Mouse (Mus musculus) liver, embryonic 16.5 days (tissue): Measurements from ENCODE around the gene Wdr66. TPM values are rescaled to one million over a fixed set of nuclear protein-coding genes. Genes with fewer than 3 reads are reported as not detected.

Experiments
- ATAC-seq: fragments of 200-750 bp; cut with Nextera tagmentation; 2 replicates; pipeline ENCODE4 v1.8.0; 2017; ENCODE audit warnings: low read depth, mild to moderate bottlenecking, moderate number of reproducible peaks, moderate library complexity
- H3K27ac ChIP-seq: fragments of 300-500 bp; sonication (generic); 2 replicates; pipeline ENCODE4 v1.5.1; 2014; ENCODE audit warnings: mild to moderate bottlenecking, low read length
- H3K27me3 ChIP-seq: fragments of 300-500 bp; sonication (generic); 2 replicates; pipeline ENCODE4 v1.6.1; 2014; ENCODE audit warnings: low read depth, low read length, mixed read lengths; ENCODE audit not compliant: control insufficient read depth, insufficient read depth
- H3K36me3 ChIP-seq: fragments of 300-500 bp; sonication (generic); 2 replicates; pipeline ENCODE4 v1.6.1; 2014; ENCODE audit warnings: mild to moderate bottlenecking; ENCODE audit not compliant: control insufficient read depth, insufficient read depth
- H3K4me1 ChIP-seq: fragments of 300-500 bp; sonication (generic); 2 replicates; pipeline ENCODE4 v1.6.1; 2014; ENCODE audit warnings: low read depth, low read length, mixed read lengths; ENCODE audit not compliant: control insufficient read depth
- H3K4me2 ChIP-seq: fragments of 300-500 bp; sonication (generic); 2 replicates; pipeline ENCODE4 v1.6.1; 2014; ENCODE audit warnings: low read depth, low read length, mixed read lengths
- H3K4me3 ChIP-seq: fragments of 300-500 bp; sonication (generic); 2 replicates; pipeline ENCODE4 v1.5.1; 2014; ENCODE audit warnings: low read depth, mild to moderate bottlenecking, low read length
- H3K9ac ChIP-seq: fragments of 300-500 bp; sonication (generic); 2 replicates; pipeline ENCODE4 v1.6.1; 2014; ENCODE audit warnings: low read depth, low read length
- H3K9me3 ChIP-seq: fragments of 300-500 bp; sonication (generic); replicated peaks from 2 replicates; pipeline ENCODE4 v1.6.1; 2016; ENCODE audit warnings: low read length; ENCODE audit not compliant: control insufficient read depth
- WGBS: fragments of 180-500 bp; shearing (Covaris S2); extraction: QIAGEN DNeasy Blood & Tissue Kit; methylation state at CpG from one replicate; pipeline ENCODE4 v1.1.7; 2014; ENCODE audit not compliant: insufficient replicate concordance; 5-methylcytosine and 5-hydroxymethylcytosine counted together
- polyA plus RNA-seq: library from polyadenylated mRNA; unstranded; fragments of >200 nt; fragmentation: Nextera tagmentation; extraction: Ambion mirVana; gene quantifications from 2 replicates; pipeline ENCODE4 v1.2.1, GENCODE M21; 2015

Wdr66 gene
- polyA plus RNA-seq, 1 experiment from 2014 or later, result 0.11 TPM

DNA sequence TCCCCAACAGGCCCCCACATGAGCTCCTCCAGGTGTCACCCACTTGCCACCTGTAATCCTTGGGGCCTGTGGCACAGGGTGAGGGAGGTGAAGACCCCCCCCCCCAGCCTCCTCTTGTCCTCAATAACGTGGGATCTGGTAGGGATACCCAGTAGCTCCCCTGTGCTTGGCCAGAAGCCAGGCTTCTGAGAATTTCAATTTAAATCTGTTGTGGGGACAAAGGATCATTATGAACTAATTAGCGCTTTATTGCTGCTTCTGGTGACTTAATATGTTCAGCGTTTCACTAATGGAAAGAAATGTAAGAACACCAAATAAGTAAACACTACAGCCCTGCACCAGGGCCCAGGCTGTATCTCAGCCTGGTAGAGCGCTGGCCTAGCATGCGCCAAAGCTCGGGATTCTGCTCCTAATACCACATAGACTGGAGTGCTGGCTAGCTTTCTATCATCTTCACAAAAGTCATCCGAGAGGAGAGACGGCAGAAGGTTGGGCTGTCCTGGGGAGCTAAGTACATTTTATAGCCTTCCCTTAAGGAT is 48.7 kb downstream of the Wdr66 start:
- Histone ChIP-seq H3K36me3 (no peaks in the 10 kb centered on the region), H3K27me3 (no peaks in the 10 kb centered on the region), H3K4me3 (no peak overlapping the region), H3K4me2 (no peak overlapping the region), H3K9ac (no peak overlapping the region), H3K4me1 (no peaks in the 10 kb centered on the region), H3K9me3 (no peaks in the 10 kb centered on the region), H3K27ac (no peak overlapping the region)
- ATAC-seq, result no peak
- 69% methylated on average over 8 of the region's 8 CpGs for WGBS

DNA sequence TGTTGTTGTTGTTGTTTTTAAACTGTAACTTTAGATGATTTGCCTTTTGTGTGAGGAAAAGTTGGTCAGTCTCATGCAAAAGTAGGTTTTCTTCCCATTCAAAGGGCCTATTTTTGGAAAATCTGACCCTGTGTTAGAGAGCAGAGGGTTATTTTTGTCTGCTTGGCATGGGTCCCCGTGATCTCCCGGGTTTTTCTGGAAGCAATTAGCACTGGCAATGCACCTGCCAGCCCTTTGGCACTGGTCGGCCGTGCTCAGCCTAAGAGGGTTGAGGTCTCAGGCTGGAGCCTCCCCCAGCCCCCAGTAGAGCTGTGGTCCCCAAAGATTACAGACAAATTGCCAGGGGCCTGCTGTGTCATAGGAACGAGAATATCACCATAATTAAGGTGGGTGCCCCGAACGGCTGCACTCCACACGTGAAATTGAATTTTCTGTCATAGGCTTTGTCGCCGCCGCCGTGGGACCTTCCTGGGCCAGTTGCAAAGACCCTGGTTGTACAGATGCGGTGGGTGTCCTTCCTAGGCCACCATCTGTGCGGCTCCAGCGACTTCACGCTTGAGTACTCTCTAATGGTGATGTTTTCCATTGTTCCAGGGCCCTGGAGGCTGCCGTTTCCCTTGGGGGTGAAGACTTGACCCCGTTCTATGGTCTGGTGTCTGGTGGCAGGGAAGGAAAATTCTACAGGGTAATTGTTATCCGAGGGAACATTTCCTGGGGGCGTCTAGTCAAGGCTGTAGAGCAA is 50.0 kb downstream of the Wdr66 start:
- Histone ChIP-seq H3K27me3 (no peaks in the 10 kb centered on the region), H3K4me2 (no peak overlapping the region), H3K9me3 (no peaks in the 10 kb centered on the region), H3K27ac (no peak overlapping the region), H3K9ac (no peak overlapping the region), H3K4me1 (no peaks in the 10 kb centered on the region), H3K4me3 (no peak overlapping the region), H3K36me3 (no peaks in the 10 kb centered on the region)
- WGBS, result 72% methylated on average over 20 of the region's 20 CpGs
- ATAC-seq, result no peak

DNA sequence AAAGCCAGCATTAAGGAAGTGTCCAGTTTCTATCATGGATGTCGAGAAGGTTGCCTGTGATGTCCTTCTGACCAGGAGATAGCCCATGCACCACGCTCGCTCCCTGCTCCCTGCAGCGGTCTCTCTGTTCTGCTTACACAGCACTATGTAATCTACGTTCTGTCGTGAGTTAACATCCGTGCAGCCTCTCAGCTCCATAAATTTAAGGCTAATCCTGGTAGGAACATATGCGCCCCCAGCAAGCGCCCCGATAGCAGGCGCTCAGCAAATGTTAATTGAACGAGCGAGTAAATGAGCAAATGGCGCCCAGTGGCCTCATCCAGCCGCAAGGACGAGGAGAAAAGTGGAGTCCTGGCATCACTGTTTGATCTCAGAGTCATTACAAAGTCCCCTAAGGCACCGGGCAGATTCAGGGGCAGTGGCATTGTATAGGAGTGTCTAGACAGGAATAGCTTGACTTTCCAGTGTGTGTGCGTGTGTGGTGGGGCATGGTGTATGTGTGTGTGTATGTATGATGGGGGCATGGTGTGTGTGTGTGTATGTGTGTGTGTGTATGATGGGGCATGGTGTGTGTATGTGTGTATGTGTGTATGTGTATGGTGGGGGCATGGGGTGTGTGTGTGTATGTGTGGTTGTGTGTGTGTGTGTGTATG is 55.9 kb downstream of the Wdr66 start:
- no peak for ATAC-seq
- 76% methylated on average over 18 of the region's 18 CpGs for WGBS
- no peak overlapping the region for H3K4me2 ChIP-seq

DNA sequence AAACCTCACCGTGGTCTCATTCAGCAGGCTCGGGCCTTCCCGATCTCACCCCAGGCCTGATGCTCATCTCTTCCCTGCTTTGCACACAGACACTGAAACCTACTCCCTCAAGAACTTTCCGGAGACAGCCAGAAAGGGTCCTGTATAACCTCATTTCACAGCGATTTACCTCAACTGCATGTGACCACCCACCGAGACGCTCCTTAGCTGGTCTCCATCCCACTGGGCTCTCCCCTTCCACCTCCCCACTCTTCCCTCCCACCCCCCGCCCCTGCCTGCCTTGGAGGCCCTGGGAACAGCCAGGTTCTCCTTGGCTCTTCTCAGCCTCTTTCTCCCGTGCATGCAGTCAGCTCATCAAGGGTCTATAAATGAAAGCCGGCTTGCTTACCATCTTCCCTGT is 57.9 kb downstream of the Wdr66 start:
- Histone ChIP-seq H3K36me3 (no peaks in the 10 kb centered on the region), H3K4me1 (no peaks in the 10 kb centered on the region), H3K9me3 (no peaks in the 10 kb centered on the region), H3K4me2 (no peak overlapping the region), H3K4me3 (no peak overlapping the region), H3K27ac (no peak overlapping the region), H3K9ac (no peak overlapping the region), H3K27me3 (no peaks in the 10 kb centered on the region)
- no peak for ATAC-seq
- 49% methylated on average over 10 of the region's 10 CpGs for WGBS

More for the DNA sequence above, 55.9 kb downstream of the Wdr66 start:
- Histone ChIP-seq H3K9ac (no peak overlapping the region), H3K4me3 (no peak overlapping the region), H3K4me1 (no peaks in the 10 kb centered on the region), H3K27me3 (no peaks in the 10 kb centered on the region), H3K9me3 (no peaks in the 10 kb centered on the region), H3K27ac (no peak overlapping the region), H3K36me3 (no peaks in the 10 kb centered on the region)

DNA sequence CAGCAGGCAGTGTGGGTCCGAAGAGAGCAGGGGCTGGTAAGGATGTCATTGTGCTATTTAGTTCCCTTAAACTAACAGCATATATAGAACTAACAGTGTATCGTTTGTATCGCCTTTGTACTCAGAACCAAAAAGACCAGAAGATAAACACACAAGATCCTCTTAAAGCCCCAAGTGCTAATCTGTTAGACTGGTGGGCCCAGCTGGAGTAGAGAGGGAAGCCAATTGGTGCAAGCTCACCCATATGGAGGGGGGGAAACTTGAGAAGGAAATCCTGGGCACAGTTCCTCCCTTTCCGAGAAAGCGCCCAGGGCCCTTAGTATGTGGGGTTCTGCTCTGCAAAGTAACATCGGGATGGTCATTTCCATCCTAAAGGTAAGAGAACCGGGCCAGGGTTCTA is 58.3 kb downstream of the Wdr66 start:
- no peaks in the 10 kb centered on the region for H3K9me3 ChIP-seq
- H3K27me3 ChIP-seq, result no peaks in the 10 kb centered on the region
- H3K4me3 ChIP-seq, result no peak overlapping the region
- no peak overlapping the region for H3K9ac ChIP-seq
- no peak overlapping the region for H3K4me2 ChIP-seq
- no peak for ATAC-seq
- H3K36me3 ChIP-seq, result no peaks in the 10 kb centered on the region
- WGBS, result 59% methylated on average over 7 of the region's 7 CpGs
- no peaks in the 10 kb centered on the region for H3K4me1 ChIP-seq
- H3K27ac ChIP-seq, result no peak overlapping the region

DNA sequence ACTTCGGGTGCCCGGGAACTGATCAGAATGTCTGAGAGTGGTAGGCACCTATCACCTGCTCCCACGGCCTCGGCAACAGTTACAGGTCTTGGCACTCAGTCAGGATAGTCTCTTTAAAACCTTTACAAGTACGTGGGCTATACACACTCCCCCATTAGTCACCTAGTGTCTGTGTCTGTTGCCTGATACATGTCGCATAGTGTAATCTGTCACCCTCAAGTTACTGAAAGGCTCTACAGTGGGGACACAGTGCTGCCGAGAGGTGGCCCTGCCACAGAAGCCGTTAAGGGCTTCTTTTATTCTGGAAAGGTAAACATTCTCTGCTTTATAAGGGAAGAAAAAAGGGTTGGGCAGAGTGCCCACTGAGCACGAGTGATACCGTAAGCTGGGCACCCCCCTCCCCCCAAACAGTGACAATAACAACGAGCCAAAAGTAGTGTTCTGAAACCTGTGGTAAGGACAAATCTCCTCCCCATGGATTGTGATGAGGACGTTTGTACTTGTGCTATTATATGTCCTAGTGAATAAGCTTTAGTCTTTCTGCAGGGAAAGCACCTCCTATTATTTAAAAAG is 61.2 kb downstream of the Wdr66 start:
- H3K36me3 ChIP-seq, result no peaks in the 10 kb centered on the region
- no peaks in the 10 kb centered on the region for H3K27me3 ChIP-seq
- H3K27ac ChIP-seq, result no peak overlapping the region
- no peak for ATAC-seq
- H3K4me3 ChIP-seq, result no peak overlapping the region
- H3K9ac ChIP-seq, result no peak overlapping the region
- H3K4me1 ChIP-seq, result no peaks in the 10 kb centered on the region; the same call in 1 of the 2 replicates
- H3K4me2 ChIP-seq, result no peak overlapping the region
- no peaks in the 10 kb centered on the region for H3K9me3 ChIP-seq
- 64% methylated on average over 12 of the region's 12 CpGs for WGBS

DNA sequence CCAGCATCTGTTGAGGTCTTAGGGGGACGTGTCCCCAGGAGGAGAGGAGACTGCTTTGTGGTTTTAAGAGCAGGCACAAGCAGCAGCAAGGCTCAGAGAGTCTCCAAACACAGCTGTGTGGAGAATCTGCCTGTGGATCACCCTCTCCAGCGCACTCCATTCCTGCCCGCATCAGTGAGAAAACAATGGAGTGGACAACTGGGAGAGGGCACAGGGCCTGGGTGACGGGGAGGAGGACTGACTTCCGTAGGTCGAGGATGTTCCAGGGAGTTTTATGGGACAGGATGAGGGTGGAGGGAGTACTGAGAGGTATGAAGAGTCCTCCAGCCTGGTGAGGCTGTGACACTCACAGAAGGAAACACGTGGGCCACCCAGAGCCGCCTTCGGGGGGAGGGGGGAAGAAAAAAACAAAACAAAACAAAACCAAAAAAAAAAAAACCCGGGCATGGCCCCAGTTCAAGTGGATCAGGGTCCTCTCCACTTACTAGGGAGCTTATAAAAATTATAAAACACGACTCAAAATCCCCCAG is 62.0 kb downstream of the Wdr66 start:
- no peak overlapping the region for H3K27ac ChIP-seq
- H3K4me1 ChIP-seq, result no peaks in the 10 kb centered on the region; the same call in none of the 2 replicates
- no peak overlapping the region for H3K9ac ChIP-seq
- no peaks in the 10 kb centered on the region for H3K36me3 ChIP-seq
- H3K9me3 ChIP-seq, result no peaks in the 10 kb centered on the region
- no peaks in the 10 kb centered on the region for H3K27me3 ChIP-seq
- WGBS, result 45% methylated on average over 11 of the region's 11 CpGs
- no peak for ATAC-seq
- no peak overlapping the region for H3K4me3 ChIP-seq
- H3K4me2 ChIP-seq, result no peak overlapping the region

DNA sequence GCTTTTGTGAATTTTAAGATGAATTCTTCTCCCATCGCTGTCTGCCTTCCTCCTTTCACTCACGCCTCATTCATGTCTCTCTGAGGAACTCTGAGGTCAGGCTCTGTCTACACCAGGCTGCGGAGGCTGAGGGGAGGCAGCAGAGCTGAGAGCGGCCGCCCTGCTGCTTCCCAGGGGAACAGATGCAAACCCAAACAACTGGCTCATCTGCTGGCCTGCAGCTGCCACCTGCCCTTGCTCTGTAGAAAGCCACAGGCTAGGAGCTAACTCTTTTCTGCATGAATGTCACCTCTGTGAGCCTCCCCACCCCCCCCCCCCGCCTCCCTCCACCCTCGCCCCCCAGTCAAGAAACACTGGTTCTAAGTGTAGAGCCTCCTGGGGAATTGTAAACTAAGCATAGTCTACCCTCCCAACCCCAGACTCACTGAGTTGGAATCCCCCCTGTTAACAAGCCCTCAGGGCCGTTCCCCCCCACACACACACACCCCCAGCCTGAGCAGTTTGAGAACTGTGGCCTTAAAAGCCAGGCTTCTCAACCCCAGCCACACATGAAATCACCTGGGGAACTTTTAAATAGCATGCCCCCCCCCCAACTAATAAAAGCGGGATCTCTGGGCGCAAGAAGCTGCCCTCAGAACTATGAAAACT is 63.4 kb downstream of the Wdr66 start:
- ATAC-seq, result no peak
- no peak overlapping the region for H3K4me3 ChIP-seq
- 56% methylated on average over 10 of the region's 10 CpGs for WGBS

More for the DNA sequence above, 63.4 kb downstream of the Wdr66 start:
- H3K27me3 ChIP-seq, result no peaks in the 10 kb centered on the region
- no peak overlapping the region for H3K4me2 ChIP-seq
- H3K9ac ChIP-seq, result no peak overlapping the region
- H3K27ac ChIP-seq, result no peak overlapping the region
- H3K36me3 ChIP-seq, result no peaks in the 10 kb centered on the region
- no peaks in the 10 kb centered on the region for H3K9me3 ChIP-seq
- H3K4me1 ChIP-seq, result no peaks in the 10 kb centered on the region; the same call in none of the 2 replicates
